Mouse (Mus musculus) limb, embryonic 11.5 days (tissue): ENCODE data around the gene 5330417C22Rik. TPM values are rescaled to one million over a fixed set of nuclear protein-coding genes. Genes with fewer than 3 reads are reported as not detected.
A peak's percentile ranks its signal among the peaks of the same experiment; 100 is the strongest.

Experiments used
- ATAC-seq: fragments of 200-750 bp; cut with Nextera tagmentation; 2 replicates; pipeline ENCODE4 v1.8.0; 2017; ENCODE audit warnings: low read depth; ENCODE audit not compliant: insufficient number of reproducible peaks, low FRiP score, low TSS enrichment
- DNase-seq: peaks from one replicate; pipeline ENCODE4 v3.0.0-alpha.2; 2015; ENCODE audit warnings: low spot score
- H3K27ac ChIP-seq: fragments of 300-500 bp; sonication (generic); replicated peaks from 2 replicates; pipeline ENCODE4 v1.5.1; 2014; ENCODE audit warnings: low read depth, mild to moderate bottlenecking, low read length
- H3K27me3 ChIP-seq: fragments of 300-500 bp; sonication (generic); 2 replicates; pipeline ENCODE4 v1.6.1; 2014; ENCODE audit warnings: mild to moderate bottlenecking, low read length, mixed read lengths; ENCODE audit not compliant: control insufficient read depth, insufficient read depth
- H3K36me3 ChIP-seq: fragments of 300-500 bp; sonication (generic); 2 replicates; pipeline ENCODE4 v1.6.1; 2014; ENCODE audit warnings: mild to moderate bottlenecking, low read length, moderate library complexity, mixed read lengths; ENCODE audit not compliant: control insufficient read depth, insufficient read depth
- H3K4me1 ChIP-seq: fragments of 300-500 bp; sonication (generic); 2 replicates; pipeline ENCODE4 v1.6.1; 2014; ENCODE audit warnings: low read length, mixed read lengths; ENCODE audit not compliant: control insufficient read depth, insufficient read depth
- H3K4me2 ChIP-seq: fragments of 300-500 bp; sonication (generic); 2 replicates; pipeline ENCODE4 v1.6.1; 2014; ENCODE audit warnings: low read depth, mild to moderate bottlenecking, moderate library complexity; ENCODE audit not compliant: severe bottlenecking
- H3K4me3 ChIP-seq: fragments of 300-500 bp; sonication (generic); 2 replicates; pipeline ENCODE4 v1.5.1; 2014; ENCODE audit warnings: low read depth, low read length
- H3K9ac ChIP-seq: fragments of 300-500 bp; sonication (generic); 2 replicates; pipeline ENCODE4 v1.6.1; 2014; ENCODE audit warnings: mild to moderate bottlenecking, low read length
- H3K9me3 ChIP-seq: fragments of 300-500 bp; sonication (generic); 2 replicates; pipeline ENCODE4 v1.6.1; 2016; ENCODE audit warnings: low read length; ENCODE audit not compliant: control insufficient read depth
- WGBS: fragments of 180-500 bp; shearing (Covaris S2); extraction: QIAGEN DNeasy Blood & Tissue Kit; methylation state at CpG from one replicate; pipeline ENCODE4 v1.1.7; 2014; 5-methylcytosine and 5-hydroxymethylcytosine counted together
- polyA plus RNA-seq: library from polyadenylated mRNA; unstranded; fragments of >200 nt; fragmentation: Nextera tagmentation; extraction: Ambion mirVana; gene quantifications from 2 replicates; pipeline ENCODE4 v1.2.1, GENCODE M21; 2014

Gene 5330417C22Rik
- polyA plus RNA-seq, 1 experiment from 2014 or later = 0.21 TPM

- Histone ChIP-seq H3K9me3 (no peaks in the 10 kb centered on the region), H3K4me3 (no peak overlapping the region), H3K27me3 (no peaks in the 10 kb centered on the region), H3K9ac (no peak overlapping the region), H3K36me3 (peaks cover 20% of the 10 kb centered on the region), H3K4me1 (peaks cover 7% of the 10 kb centered on the region), H3K4me2 (no peak overlapping the region), H3K27ac (no peak overlapping the region)
- ATAC-seq (peak; percentile 59; the same call in 1 of the 2 replicates), DNase-seq (peak; percentile 59)
- 18% methylated on average over 11 of the region's 11 CpGs for WGBS
Observed at GRCm38 (mm10) chr3:108423844-108424801, 112.2 kb downstream of the 5330417C22Rik start.

DNA sequence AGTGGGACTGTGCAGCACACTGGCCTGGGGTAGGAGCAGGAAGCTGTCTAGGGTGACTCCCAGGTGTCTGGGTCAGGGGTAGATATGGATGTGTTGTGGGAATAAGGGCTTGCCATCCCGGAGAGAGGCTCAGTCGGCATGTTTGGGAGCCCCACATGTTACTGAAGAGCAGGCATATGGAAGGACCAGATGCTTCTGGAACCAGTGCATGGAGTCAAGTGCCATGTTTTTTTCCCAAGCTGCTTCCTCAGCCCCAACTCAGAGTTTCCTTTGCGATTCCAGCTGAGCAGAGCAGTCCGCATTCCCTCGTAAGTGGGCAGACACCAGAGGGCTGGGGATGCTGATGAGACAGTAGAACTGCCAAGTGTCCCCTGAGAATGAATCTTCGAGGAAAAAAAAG, 113.3 kb downstream of the 5330417C22Rik start:
- no peak overlapping the region for H3K4me2 ChIP-seq
- H3K36me3 ChIP-seq = peaks cover 11% of the 10 kb centered on the region
- H3K27ac ChIP-seq = no peak overlapping the region
- H3K4me3 ChIP-seq = no peak overlapping the region
- peaks cover 7% of the 10 kb centered on the region for H3K4me1 ChIP-seq
- 54% methylated on average over 6 of the region's 6 CpGs for WGBS
- H3K9me3 ChIP-seq = no peaks in the 10 kb centered on the region
- no peak overlapping the region for H3K9ac ChIP-seq
- DNase-seq = no peak
- H3K27me3 ChIP-seq = no peaks in the 10 kb centered on the region
- ATAC-seq = no peak

GRCm38 (mm10) chr3:108415831-108416223, 120.5 kb downstream of the 5330417C22Rik start:
- Histone ChIP-seq H3K27ac (no peak overlapping the region), H3K9me3 (no peaks in the 10 kb centered on the region), H3K4me2 (peak overlapping the region; percentile 99), H3K27me3 (peaks cover 6% of the 10 kb centered on the region), H3K9ac (peak overlapping the region; percentile 65), H3K4me3 (peak overlapping the region; percentile 71), H3K4me1 (0 out of 2 replicates have a peak, but pooled peaks cover 3% of the 10 kb centered on the region), H3K36me3 (peaks cover 3% of the 10 kb centered on the region; the same call in 1 of the 2 replicates)
- DNase-seq (peak; percentile 88), ATAC-seq (peak; percentile 59; the same call in 1 of the 2 replicates)
- under 1% methylated on average over 48 of the region's 48 CpGs for WGBS

GRCm38 (mm10) chr3:108414857-108415830, 121.2 kb downstream of the 5330417C22Rik start, which contains the start of gene Celsr2:
Celsr2 (minus strand) TSS chr3:108415552.
- Histone ChIP-seq H3K27me3 (peaks cover 6% of the 10 kb centered on the region), H3K9me3 (no peaks in the 10 kb centered on the region), H3K4me1 (0 out of 2 replicates have a peak, but pooled peaks cover 3% of the 10 kb centered on the region), H3K4me2 (peak within 1 kb of the TSS; percentile 99), H3K4me3 (peak within 1 kb of the TSS; percentile 71), H3K36me3 (peaks cover 3% of the 10 kb centered on the region; the same call in 1 of the 2 replicates), H3K27ac (no peak within 1 kb of the TSS), H3K9ac (peak within 1 kb of the TSS; percentile 65)
- peak; percentile 33; the same call in 1 of the 2 replicates for ATAC-seq
- 9% methylated on average over 49 of the region's 67 CpGs for WGBS
- peak; percentile 70 for DNase-seq

GRCm38 (mm10) chr3:108413634-108414360, 122.5 kb downstream of the 5330417C22Rik start:
- Histone ChIP-seq H3K4me2 (no peak overlapping the region), H3K9ac (no peak overlapping the region), H3K4me1 (0 out of 2 replicates have a peak, but pooled peaks cover 3% of the 10 kb centered on the region), H3K36me3 (peaks cover 3% of the 10 kb centered on the region; the same call in 1 of the 2 replicates), H3K4me3 (no peak overlapping the region), H3K27me3 (peaks cover 6% of the 10 kb centered on the region), H3K27ac (no peak overlapping the region), H3K9me3 (no peaks in the 10 kb centered on the region)
- ATAC-seq = no peak
- WGBS = 96% methylated on average over 35 of the region's 35 CpGs
- DNase-seq = no peak

DNA sequence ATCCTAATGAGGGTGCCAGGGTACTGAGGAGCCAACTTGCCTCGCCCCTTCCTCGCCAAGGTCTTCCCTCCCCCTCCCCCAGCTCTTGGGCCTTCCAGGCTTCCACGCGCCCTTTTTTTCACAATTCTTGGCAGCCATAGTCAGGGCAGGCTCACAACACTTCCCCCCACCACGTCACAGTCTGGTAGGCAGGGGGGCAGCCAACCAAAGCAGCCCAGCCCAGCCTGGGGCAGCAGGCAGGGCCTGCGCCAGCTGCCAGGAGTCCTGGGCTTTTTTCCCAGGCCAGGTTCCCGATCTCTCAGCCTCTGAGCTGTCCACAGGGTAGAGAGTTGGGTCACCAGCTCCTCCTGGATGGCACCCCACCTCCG, 124.6 kb downstream of the 5330417C22Rik start:
- Histone ChIP-seq H3K4me2 (no peak overlapping the region), H3K9me3 (no peaks in the 10 kb centered on the region), H3K27ac (no peak overlapping the region), H3K27me3 (peaks cover 6% of the 10 kb centered on the region), H3K36me3 (peaks cover 3% of the 10 kb centered on the region; the same call in 1 of the 2 replicates), H3K4me1 (0 out of 2 replicates have a peak, but pooled peaks cover 3% of the 10 kb centered on the region), H3K4me3 (no peak overlapping the region), H3K9ac (no peak overlapping the region)
- DNase-seq (no peak), ATAC-seq (no peak)
- WGBS = 82% methylated on average over 8 of the region's 8 CpGs

DNA sequence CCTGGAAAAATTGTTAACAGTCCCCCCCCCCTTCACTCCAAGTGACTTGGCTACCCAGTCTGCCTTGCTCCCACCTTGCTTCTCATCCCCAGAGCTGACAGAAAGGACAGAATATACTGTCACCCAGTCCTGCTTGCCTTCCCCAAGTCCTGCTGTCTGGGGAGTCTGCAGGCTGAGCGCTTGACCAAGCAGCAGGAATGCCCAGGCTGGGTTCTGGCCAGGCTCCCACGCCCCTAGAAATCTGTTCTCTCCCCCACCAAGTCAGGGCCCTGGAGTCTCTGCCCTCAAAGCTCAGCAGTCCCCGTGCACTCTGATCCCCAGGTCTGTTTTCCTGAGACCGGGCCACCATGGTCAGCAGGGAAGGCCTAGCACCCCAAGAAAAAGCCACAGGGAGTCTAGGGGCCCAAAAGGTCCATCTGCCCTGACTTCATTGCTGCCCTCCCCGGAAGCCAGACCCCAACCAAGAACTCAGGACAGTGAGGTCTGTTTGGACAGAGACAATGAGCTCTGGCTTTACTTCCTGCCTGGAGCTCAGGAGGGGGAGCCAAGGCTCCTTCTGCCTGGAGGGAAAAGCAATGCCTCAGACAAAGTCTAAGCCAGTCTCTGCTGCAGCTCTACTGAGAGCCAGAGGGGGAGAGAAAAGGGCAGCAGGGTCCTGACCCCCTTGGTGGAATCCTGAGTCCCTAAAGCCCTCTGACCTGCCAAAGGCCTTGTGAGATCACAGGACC, 125.1 kb downstream of the 5330417C22Rik start:
- H3K27ac ChIP-seq = no peak overlapping the region
- H3K4me3 ChIP-seq = no peak overlapping the region
- 66% methylated on average over 5 of the region's 5 CpGs for WGBS
- H3K4me2 ChIP-seq = no peak overlapping the region
- H3K27me3 ChIP-seq = peaks cover 1% of the 10 kb centered on the region
- H3K4me1 ChIP-seq = 0 out of 2 replicates have a peak, but pooled peaks cover 3% of the 10 kb centered on the region
- H3K9ac ChIP-seq = no peak overlapping the region
- DNase-seq (no peak), ATAC-seq (no peak)
- H3K9me3 ChIP-seq = no peaks in the 10 kb centered on the region
- H3K36me3 ChIP-seq = peaks cover 3% of the 10 kb centered on the region; the same call in 1 of the 2 replicates
